Mouse (Mus musculus) CD4-positive, CD25-positive, alpha-beta regulatory T cell (primary cell): Measurements from ENCODE around the gene Chrm1. TPM values are rescaled to one million over a fixed set of nuclear protein-coding genes. Genes with fewer than 3 reads are reported as not detected.

ENCODE experiments used
- polyA plus RNA-seq: library from polyadenylated mRNA; unstranded; fragments of 100-300 nt; shearing (Covaris generic); gene quantifications from one replicate; pipeline ENCODE4 v1.2.1, GENCODE M21; 2017

The Chrm1 gene
- not detected for polyA plus RNA-seq

DNA sequence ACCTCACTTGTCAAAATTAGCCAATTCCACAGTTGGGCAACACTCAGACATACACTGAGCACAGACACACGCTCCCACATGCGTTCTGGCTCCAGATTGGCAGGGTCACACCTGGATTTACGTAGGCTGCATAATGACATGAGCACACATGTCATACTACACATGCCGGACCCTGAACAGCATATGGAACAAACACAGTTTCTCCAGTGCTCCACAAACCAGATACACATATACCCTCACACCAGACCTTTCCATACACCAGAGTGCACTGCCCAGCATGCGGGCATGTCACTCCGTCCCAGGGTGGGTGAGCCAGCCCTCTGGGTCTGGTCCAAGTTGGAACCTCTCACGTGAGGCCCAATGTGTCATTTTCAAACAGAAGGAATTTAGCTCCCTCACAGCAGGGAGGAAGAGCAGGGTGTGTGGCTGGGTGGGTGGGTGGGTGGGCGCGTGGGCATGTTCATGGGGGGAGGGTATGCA lies at the start of gene Chrm1:
Chrm1 (plus strand) TSS at position 430 of the 480 bp plus-strand sequence.

DNA sequence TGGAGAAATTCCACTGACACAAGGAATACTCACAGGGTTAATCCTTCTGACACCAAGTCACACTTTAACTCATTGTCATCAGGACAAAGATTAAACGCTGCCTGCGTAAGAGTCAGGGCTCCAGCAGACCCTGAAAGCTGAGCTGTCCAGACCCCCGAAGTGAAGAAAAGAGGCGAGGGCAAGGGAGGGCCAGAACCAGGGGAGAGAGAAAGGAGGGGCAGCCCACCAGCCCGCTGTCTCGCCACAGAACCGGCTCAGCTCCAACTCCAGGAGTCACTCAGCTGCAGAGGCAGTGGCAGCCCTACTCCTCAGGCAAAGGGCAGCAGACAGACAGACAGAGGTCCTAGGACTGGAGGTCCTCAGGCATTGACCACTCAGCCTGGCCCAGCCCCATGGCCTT lies 45.7 kb upstream of the Chrm1 start, which contains the start of gene Slc22a6:
Slc22a6 (plus strand) TSS at position 136 of the 400 bp plus-strand sequence.

DNA sequence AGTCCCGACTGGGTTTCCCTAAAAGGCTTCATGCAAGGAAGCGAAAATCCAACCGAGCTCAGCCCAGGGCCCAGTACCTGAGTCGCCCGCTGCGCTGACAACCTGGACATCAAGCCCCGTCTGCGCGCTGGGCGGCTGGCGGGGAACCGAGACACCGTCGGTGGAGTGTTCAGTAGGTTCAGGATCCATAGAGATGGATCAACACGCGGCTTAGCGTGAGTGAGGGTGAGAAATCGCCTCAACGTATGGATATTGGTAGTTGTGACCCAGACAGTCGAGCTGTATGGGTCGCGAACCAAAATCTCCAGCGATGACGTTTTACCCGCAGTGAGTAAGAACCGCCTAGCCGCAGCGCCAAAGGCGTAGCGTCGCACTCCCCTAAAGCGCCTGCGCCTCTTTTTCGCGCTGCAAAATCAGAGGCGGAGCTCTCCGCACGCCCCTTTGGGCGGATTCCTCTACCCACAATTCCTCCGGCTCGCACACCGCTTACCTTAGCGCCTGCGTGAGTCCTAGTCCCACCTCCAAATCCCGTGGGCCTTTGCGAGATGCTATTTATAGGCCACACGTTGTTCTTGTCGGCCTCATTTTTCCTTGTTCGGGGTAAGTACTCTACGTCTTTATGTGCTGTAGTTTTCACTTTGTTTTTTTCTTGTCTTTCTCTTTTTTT lies 59.5 kb downstream of the Chrm1 start, which contains the start of gene Slc3a2:
Slc3a2 (minus strand) TSS at position 463 of the 667 bp plus-strand sequence.

Other genes with a start within 250 kb of the Chrm1 start
- not detected for gene Slc22a8, start 72.5 kb upstream of the Chrm1 start, polyA plus RNA-seq
- not detected for gene Slc22a6, start 45.8 kb upstream of the Chrm1 start, polyA plus RNA-seq
- gene Slc3a2, start 59.6 kb downstream of the Chrm1 start, polyA plus RNA-seq = 136 TPM
- gene Wdr74, start 72.0 kb downstream of the Chrm1 start, polyA plus RNA-seq = 83.3 TPM
- 1.5 TPM for gene 1700092M07Rik, start 76.9 kb downstream of the Chrm1 start, polyA plus RNA-seq
- 164 TPM for gene Stx5a, start 77.6 kb downstream of the Chrm1 start, polyA plus RNA-seq
- gene Nxf1, start 93.3 kb downstream of the Chrm1 start, polyA plus RNA-seq = 263 TPM
- gene Tmem223, start 107.2 kb downstream of the Chrm1 start, polyA plus RNA-seq = 104 TPM
- 161 TPM for gene Tmem179b, start 110.7 kb downstream of the Chrm1 start, polyA plus RNA-seq
- 18.0 TPM for gene Taf6l, start 122.6 kb downstream of the Chrm1 start, polyA plus RNA-seq
- 150 TPM for gene Polr2g, start 134.8 kb downstream of the Chrm1 start, polyA plus RNA-seq
- 1.6 TPM for gene Zbtb3, start 138.8 kb downstream of the Chrm1 start, polyA plus RNA-seq
- gene Ttc9c, start 155.5 kb downstream of the Chrm1 start, polyA plus RNA-seq = 39.7 TPM
- 13.3 TPM for gene Hnrnpul2, start 156.2 kb downstream of the Chrm1 start, polyA plus RNA-seq
- 1.7 TPM for gene AC129217.1, start 166.0 kb downstream of the Chrm1 start, polyA plus RNA-seq
- 86.8 TPM for gene Bscl2, start 173.7 kb downstream of the Chrm1 start, polyA plus RNA-seq
- 0.13 TPM for gene Gng3, start 175.4 kb downstream of the Chrm1 start, polyA plus RNA-seq
- gene Lrrn4cl, start 187.0 kb downstream of the Chrm1 start, polyA plus RNA-seq = 0.12 TPM
- gene Ubxn1, start 207.7 kb downstream of the Chrm1 start, polyA plus RNA-seq = 169 TPM
- gene Uqcc3, start 217.1 kb downstream of the Chrm1 start, polyA plus RNA-seq = 77.7 TPM
- gene Lbhd1, start 219.9 kb downstream of the Chrm1 start, polyA plus RNA-seq = 85.0 TPM
- gene Gm49403, start 220.1 kb downstream of the Chrm1 start, polyA plus RNA-seq = not detected
- 54.2 TPM for gene 1810009A15Rik, start 225.1 kb downstream of the Chrm1 start, polyA plus RNA-seq
- not detected for gene Gm49416, start 225.1 kb downstream of the Chrm1 start, polyA plus RNA-seq
- 36.7 TPM for gene Ints5, start 229.2 kb downstream of the Chrm1 start, polyA plus RNA-seq
- gene Ganab, start 234.3 kb downstream of the Chrm1 start, polyA plus RNA-seq = 119 TPM